Mouse (Mus musculus) layer of hippocampus, adult 8-10 months (tissue): ENCODE measurements around the gene Tra2a. TPM values are rescaled to one million over a fixed set of nuclear protein-coding genes. Genes with fewer than 3 reads are reported as not detected.
A peak's percentile ranks its signal among the peaks of the same experiment; 100 is the strongest.

Experiments
- DNase-seq, 2 experiments: peaks; one replicate each; pipeline ENCODE4 v3.0.0; 2022; ENCODE audit warnings: low spot score in 2 of 2
- total RNA-seq, 4 experiments: library from RNA; stranded (reverse); gene quantifications; 2 replicates each; pipeline ENCODE4 v1.2.4; 2022

The Tra2a gene
- total RNA-seq, 4 experiments from 2014 or later = 54.1 to 108 (median 82.0) TPM

- DNase-seq = peak; percentile 100
These were observed 27.5 kb downstream of the Tra2a start for GRCm38 (mm10) chr6:49236331-49236730.

DNA sequence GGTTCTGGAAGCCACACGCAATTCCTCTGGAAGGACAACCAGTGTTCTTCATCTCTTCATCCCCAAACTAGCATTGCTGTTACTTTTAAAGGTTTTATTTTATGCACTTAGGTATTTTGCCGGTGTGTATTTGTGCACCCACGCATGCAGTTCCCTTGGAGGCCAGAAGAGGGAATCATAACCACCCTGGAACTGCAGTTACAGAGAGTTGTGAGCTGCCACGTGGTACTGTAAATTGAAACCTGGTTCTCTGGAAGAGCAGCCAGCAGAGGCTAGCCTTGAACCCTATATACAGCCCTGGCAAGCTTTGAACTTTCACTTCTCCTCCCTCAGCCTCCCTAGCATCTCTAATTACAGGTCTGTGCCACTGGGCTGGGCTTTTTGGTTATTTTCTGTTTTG, 30.5 kb downstream of the Tra2a start:
- DNase-seq = no peak

GRCm38 (mm10) chr6:49228126-49228679, 35.6 kb downstream of the Tra2a start:
- DNase-seq = no peak

GRCm38 (mm10) chr6:49227184-49227735, 36.6 kb downstream of the Tra2a start:
- DNase-seq = no peak

GRCm38 (mm10) chr6:49225728-49226123, 38.1 kb downstream of the Tra2a start:
- no peak for DNase-seq

- DNase-seq = no peak
These were observed 38.7 kb downstream of the Tra2a start for GRCm38 (mm10) chr6:49224923-49225727.

DNA sequence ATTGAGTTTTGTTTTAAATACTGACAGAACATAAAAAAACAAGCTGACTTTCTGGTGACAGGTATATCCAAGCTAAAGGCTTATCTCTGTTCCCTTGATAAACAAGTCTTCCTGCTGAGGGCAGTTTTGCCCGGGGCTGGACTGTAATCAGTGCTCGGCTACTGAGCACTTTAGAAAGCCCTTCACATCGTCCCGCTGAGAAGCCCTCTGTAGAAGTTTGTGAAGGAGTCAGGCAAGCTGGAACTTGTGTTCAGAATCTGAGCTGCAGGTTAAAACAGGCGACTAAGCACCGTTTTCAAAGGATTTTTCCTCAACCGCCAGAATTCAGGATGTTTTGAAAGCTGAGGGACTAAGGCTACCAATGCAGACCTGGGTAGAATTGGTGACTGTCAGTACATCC, 41.9 kb downstream of the Tra2a start:
- DNase-seq = no peak

GRCm38 (mm10) chr6:49219920-49220604, 43.8 kb downstream of the Tra2a start:
- no peak for DNase-seq

DNA sequence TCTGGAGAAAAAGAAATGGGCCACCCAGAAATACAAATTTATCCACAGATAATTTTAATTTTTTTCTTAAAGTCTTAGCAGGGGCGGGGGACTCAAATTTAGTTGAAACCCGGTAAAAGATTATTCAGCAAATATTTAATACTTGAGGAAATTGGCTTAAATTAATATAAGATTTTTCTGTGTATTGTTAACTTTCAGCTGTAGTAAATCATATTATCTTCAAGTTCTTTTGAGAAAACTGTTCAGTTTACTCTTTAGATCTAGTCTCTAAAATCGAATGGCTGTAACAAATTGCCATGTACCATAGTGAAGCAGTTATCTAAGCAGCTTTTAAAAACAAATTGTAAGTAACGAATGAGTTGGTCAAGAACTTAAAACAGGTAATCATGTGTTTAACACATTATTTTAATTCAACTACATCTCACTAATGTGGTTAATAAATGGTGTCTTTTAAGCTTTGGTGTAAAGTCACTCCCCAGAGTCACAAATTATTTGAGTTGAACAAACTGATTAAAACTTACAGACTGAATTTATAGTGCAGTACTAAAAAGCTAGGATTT, 44.8 kb downstream of the Tra2a start:
- no peak for DNase-seq

DNA sequence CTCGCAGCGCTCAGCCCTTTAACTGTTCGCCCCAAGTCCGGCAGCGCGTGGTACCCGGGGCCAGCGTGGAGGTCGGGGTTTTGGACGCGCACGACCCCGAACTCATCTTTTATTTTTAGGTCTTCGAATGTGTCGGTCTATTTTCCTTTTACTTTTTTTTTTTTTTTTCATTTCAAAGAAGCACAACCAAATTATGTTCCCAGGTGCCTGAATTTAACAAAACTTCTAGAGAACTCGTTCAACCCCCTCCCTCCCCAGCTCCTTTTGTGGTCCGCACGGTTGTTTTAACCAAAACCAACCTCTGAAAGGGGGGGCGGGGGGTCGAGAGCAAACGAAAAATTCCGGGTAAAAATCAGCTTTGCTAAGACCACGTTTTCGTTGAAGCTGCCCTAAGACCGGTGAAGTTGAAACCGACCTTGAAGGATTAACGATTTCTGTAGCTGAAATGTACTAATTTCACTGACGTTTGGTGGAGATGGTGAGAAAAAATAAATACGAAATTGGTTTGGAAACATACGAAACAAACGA, 45.5 kb downstream of the Tra2a start:
- DNase-seq = no peak

- DNase-seq = no peak
These were observed 46.1 kb downstream of the Tra2a start for GRCm38 (mm10) chr6:49217581-49218274.

DNA sequence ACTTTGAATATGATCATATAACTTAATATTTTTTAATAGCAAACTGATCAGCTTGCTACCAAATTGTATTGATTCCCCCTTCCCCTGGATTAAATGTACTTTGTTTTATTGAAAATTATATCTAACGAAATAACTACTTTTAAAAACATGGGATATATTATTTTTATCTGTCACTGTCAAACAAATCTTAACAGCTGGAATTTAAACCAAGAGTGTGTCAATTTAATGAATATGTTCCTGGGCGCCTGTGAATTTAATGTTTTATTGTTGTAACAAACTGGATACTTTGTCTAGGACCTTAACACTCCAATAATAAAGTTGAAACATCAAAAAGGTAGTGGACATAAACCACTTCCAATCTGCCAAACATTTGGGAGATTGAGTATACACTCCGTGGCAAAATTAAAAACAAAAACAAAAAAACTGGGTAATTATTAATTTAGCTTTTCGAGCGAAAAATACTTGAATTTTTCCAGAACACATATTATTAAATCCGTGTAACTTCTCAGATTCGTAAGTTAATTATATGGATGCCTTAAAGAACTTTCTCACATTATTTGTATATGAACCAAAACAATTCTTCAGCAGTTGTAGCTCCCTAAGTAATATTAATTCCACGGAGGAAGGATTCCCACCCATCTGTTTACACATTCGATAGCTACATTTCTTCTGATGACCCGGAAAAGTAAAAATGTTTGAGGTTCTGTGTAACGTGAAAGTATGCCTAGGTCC, 46.9 kb downstream of the Tra2a start:
- no peak for DNase-seq

GRCm38 (mm10) chr6:49215748-49216585, 47.9 kb downstream of the Tra2a start:
- DNase-seq = no peak

GRCm38 (mm10) chr6:49214928-49215747, 48.7 kb downstream of the Tra2a start, which contains the start of gene Igf2bp3:
TSS of gene Igf2bp3 (minus strand) at chr6:49214957.
- no peak for DNase-seq

DNA sequence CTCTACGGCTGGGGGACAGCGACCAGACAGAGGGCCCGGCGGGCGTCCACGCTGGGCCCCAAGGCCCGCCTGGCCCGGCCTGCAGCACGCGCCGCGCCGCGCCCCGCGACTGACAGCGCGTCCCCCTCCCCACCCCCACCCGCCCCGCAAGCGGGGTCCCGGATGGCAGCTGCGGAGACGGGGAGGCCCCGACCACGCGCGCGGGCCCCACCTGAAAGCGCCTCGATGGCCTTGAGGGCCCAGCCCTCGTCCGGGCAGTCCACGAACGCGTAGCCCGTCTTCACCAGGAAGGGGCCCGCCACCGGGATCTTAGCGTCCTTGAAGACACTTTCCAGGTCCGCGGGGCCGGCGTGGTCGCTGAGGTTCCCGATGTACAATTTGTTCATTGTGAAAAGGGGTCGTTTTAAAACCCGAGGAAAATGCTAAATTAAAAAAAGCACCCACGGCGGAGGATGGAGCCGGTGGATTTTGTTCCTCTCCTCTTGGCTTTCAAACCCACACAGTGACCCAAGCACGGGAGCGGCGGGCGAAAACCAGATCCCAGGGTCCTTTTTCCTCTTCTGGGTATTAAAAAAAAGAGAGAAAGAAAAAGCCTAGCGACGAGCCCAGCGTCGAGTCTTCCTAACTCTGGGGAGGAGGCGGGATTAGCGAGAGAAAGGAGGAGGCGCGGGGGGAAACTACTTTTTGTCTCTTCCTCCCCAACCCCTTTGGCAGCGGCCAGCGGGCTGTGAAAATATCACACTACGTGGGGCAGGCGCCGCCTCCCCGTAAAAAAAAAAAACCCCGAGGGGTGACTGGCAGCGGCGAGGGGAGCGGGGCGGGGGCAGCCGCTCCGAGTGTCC, 49.5 kb downstream of the Tra2a start:
- no peak for DNase-seq

DNA sequence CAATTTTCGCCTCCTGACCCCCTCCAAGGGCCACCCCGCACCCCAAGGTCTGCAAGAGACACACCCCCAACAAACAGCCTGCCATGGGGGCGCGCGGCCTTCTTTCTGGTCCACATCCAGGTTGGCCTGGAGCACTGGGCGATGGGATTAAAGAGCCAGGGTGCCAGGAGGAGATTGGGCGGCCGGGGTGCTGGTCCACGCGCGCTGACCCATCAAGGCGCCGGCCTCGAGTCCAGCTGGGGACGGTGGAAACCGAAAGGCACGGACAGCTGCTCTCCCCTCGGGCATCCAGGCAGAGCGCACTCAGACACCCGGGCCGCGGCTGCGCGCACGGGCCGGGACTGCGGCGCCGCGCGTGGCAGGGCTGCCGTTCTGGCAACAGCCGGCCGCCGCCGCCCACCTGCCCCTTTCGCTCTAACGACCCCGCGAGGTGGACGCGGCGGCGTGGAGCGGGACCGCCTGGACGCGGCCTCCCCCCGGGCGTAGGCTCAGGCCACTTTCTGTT, 50.2 kb downstream of the Tra2a start:
- DNase-seq = no peak

- DNase-seq = no peak
These were observed 50.8 kb downstream of the Tra2a start for GRCm38 (mm10) chr6:49212931-49213580.
